Mouse (Mus musculus): ENCODE results near the gene Lypd6b. TPM values are rescaled to one million over a fixed set of nuclear protein-coding genes. Genes with fewer than 3 reads are reported as not detected.

The Lypd6b gene
- polyA plus RNA-seq, 1 experiment from 2014 or later, result 7.9 TPM

DNA sequence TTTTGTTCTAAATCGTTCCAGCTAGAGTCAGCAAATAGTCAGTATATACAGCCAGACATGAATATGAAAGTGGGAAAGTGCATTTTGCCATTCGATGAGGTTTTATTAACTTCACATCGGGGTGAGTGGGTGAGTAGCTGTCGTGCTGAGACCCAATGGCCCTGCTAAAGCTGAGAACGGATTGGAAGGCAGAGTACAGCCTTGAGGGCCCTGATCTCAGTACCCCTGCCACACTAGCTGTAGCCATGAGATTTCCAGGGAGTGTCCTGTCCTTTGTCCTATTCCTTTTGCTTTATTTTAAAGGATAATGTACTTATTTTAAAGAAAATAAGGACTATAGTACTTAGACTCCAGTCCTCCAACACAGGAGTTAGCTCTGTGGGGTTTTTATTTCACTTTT lies 69.1 kb downstream of the Lypd6b start:
- H3K27me3 ChIP-seq (replicated peaks; ENCODE audit: control insufficient read depth, insufficient read depth, low read length), result no peaks in the 10 kb centered on the region
- 66% methylated on average over 5 of the region's 5 CpGs for WGBS
- no peak for DNase-seq (ENCODE audit: low spot score)
- no peak overlapping the region for H3K4me3 ChIP-seq (ENCODE audit: low read depth, low read length)
- H3K27ac ChIP-seq (replicated peaks; ENCODE audit: low read depth, low read length), result no peak overlapping the region
- H3K4me1 ChIP-seq (ENCODE audit: control insufficient read depth, insufficient read depth, low read length), result no peaks in the 10 kb centered on the region
- H3K9me3 ChIP-seq (ENCODE audit: control insufficient read depth, low read length), result no peaks in the 10 kb centered on the region
- no peak overlapping the region for H3K9ac ChIP-seq (ENCODE audit: low read depth, low read length)
- no peaks in the 10 kb centered on the region for H3K36me3 ChIP-seq (ENCODE audit: control insufficient read depth, insufficient read depth, low read length)
- H3K4me2 ChIP-seq (ENCODE audit: low read depth, low read length), result no peak overlapping the region
- no peak for ATAC-seq (ENCODE audit: low read depth)

DNA sequence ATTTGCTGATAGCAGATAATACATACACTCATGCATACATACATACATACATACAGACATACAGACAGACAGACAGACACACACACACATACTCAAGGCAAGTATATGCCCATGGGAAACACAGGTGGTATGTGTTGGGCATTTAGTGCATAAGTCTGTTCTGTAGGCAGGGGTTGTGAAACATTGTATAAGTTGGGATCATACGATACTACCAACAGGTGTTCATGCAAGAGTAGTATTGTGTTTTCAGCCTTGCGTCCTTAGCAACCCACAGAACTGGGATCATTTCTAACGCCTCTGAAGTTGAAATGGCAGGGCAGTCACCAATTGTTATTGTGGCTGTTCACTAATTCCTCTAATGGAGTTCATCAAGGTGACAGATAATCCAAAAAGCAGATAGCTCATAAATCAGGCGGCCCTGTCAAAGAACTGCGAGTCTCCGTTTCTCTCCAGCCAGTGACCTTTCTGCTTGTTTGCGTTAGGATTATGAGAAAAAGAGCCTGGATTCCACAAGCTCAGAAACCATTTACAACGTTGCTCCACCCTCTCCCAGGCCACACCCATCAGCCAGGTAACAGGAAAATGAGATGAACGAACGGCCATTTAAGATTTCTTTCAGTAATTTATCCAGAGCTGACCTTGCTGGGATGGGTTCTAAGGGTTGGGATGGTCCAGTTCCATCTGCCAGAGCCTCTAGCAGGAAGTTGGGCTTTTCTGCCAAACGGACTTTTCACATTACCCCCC lies 72.9 kb downstream of the Lypd6b start:
- Histone ChIP-seq H3K27ac (replicated peaks; ENCODE audit: low read depth, low read length) (no peak overlapping the region), H3K4me3 (ENCODE audit: low read depth, low read length) (no peak overlapping the region), H3K9ac (ENCODE audit: low read depth, low read length) (no peak overlapping the region), H3K4me1 (ENCODE audit: control insufficient read depth, insufficient read depth, low read length) (no peaks in the 10 kb centered on the region), H3K27me3 (replicated peaks; ENCODE audit: control insufficient read depth, insufficient read depth, low read length) (no peaks in the 10 kb centered on the region), H3K36me3 (ENCODE audit: control insufficient read depth, insufficient read depth, low read length) (no peaks in the 10 kb centered on the region), H3K9me3 (ENCODE audit: control insufficient read depth, low read length) (no peaks in the 10 kb centered on the region), H3K4me2 (ENCODE audit: low read depth, low read length) (no peak overlapping the region)
- WGBS, result 43% methylated on average over 11 of the region's 11 CpGs
- DNase-seq (ENCODE audit: low spot score) (peak; percentile 55), ATAC-seq (ENCODE audit: low read depth) (peak; percentile 62)

DNA sequence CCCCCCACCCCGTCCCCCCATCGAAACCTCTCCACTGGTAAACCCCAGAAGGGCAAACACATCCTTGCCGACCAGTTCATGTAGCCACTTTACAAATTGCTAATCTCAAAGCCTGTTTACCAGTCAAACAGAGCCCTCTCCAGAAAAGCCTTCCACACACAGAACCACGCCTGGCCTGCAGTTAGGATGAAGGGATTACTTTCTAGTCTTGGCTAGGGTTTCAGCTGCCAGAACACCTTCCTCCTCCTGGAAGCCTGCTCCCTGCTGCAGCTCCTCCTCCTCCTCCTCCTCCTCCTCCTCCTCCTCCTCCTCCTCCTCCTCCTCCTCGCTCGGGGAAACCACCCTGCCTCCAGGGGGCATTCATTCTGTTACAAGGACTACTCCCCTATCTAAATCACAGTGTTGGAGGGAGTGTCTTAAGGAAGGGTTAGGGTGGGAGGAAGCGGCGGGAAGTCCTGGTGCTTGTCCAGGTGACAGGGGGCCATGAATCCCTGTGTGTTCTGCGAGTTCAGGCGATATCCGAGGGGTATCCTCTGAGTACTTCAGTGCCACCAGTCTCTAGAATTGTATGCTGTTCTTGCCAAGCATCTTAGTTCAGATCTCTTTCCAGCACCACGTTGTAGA lies 73.6 kb downstream of the Lypd6b start:
- H3K4me3 ChIP-seq (ENCODE audit: low read depth, low read length), result no peak overlapping the region
- H3K36me3 ChIP-seq (ENCODE audit: control insufficient read depth, insufficient read depth, low read length), result no peaks in the 10 kb centered on the region
- H3K9ac ChIP-seq (ENCODE audit: low read depth, low read length), result no peak overlapping the region
- no peaks in the 10 kb centered on the region for H3K4me1 ChIP-seq (ENCODE audit: control insufficient read depth, insufficient read depth, low read length)
- 24% methylated on average over 10 of the region's 12 CpGs for WGBS
- H3K27me3 ChIP-seq (replicated peaks; ENCODE audit: control insufficient read depth, insufficient read depth, low read length), result no peaks in the 10 kb centered on the region
- ATAC-seq (ENCODE audit: low read depth), result no peak; the same call in 1 of the 2 replicates
- DNase-seq (ENCODE audit: low spot score), result peak; percentile 28
- H3K4me2 ChIP-seq (ENCODE audit: low read depth, low read length), result no peak overlapping the region
- no peaks in the 10 kb centered on the region for H3K9me3 ChIP-seq (ENCODE audit: control insufficient read depth, low read length)
- no peak overlapping the region for H3K27ac ChIP-seq (replicated peaks; ENCODE audit: low read depth, low read length)

DNA sequence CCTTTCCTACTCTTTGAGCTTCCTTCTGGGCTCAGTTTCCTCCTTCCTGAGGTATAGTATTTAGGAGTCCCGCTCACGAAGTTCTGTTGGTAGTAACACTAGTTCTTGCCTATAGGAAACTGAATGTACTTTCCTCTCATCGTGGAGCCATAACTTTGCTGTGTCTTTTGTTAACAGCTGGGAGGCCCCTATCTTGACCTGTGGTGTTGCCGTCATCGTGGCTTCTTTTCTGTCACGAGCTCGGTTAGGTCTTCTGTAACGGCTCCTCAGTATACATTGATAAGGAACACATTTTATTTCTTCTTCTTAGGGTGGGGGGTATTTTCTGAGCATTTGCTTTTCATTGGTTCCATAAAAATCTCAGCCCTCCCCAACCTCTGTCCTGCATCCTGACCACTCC lies 74.2 kb downstream of the Lypd6b start:
- H3K4me1 ChIP-seq (ENCODE audit: control insufficient read depth, insufficient read depth, low read length), result no peaks in the 10 kb centered on the region
- H3K27ac ChIP-seq (replicated peaks; ENCODE audit: low read depth, low read length), result no peak overlapping the region
- no peak overlapping the region for H3K9ac ChIP-seq (ENCODE audit: low read depth, low read length)
- no peaks in the 10 kb centered on the region for H3K9me3 ChIP-seq (ENCODE audit: control insufficient read depth, low read length)
- no peak overlapping the region for H3K4me3 ChIP-seq (ENCODE audit: low read depth, low read length)
- ATAC-seq (ENCODE audit: low read depth) (no peak), DNase-seq (ENCODE audit: low spot score) (no peak)
- H3K4me2 ChIP-seq (ENCODE audit: low read depth, low read length), result no peak overlapping the region
- 67% methylated on average over 8 of the region's 8 CpGs for WGBS
- no peaks in the 10 kb centered on the region for H3K36me3 ChIP-seq (ENCODE audit: control insufficient read depth, insufficient read depth, low read length)
- H3K27me3 ChIP-seq (replicated peaks; ENCODE audit: control insufficient read depth, insufficient read depth, low read length), result no peaks in the 10 kb centered on the region

DNA sequence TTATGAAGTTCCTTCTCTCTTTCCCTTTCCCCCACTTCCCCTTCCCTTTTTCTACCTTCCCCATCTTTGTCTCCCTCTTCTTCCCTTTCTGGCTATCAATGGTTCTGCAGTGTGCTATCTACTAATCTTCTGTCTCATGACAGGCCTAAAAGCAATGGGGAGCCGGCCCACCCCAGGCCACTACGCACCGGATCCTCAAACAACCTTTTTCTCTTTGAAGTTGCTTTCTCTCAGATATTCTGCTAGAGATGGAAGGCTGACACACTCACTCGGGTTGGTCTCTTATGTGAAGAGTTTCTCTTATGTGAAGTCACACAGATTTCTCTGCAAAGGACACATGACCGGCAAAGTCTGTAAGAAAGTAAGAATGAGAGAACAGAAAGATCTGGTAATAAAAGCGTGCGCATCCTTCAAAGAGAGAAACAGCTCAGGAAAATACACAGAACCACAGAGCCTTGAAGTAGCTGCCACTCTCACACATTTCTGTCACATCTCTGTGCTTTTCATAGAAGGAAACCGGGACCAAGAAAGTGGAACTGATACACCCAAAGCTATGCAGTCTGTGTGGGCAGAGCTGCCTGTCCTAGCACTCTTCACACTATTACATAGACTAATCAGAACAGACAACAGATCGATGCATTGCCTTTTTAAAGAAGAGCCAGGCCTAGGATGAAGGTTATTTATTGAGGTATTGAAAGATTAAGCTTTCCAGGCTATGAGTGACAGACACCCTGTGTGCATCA lies 80.8 kb downstream of the Lypd6b start:
- no peaks in the 10 kb centered on the region for H3K36me3 ChIP-seq (ENCODE audit: control insufficient read depth, insufficient read depth, low read length)
- WGBS, result 90% methylated on average over 9 of the region's 9 CpGs
- no peaks in the 10 kb centered on the region for H3K9me3 ChIP-seq (ENCODE audit: control insufficient read depth, low read length)
- no peak overlapping the region for H3K4me2 ChIP-seq (ENCODE audit: low read depth, low read length)
- H3K27ac ChIP-seq (replicated peaks; ENCODE audit: low read depth, low read length), result no peak overlapping the region
- no peaks in the 10 kb centered on the region for H3K4me1 ChIP-seq (ENCODE audit: control insufficient read depth, insufficient read depth, low read length)
- DNase-seq (ENCODE audit: low spot score), result no peak
- no peaks in the 10 kb centered on the region for H3K27me3 ChIP-seq (replicated peaks; ENCODE audit: control insufficient read depth, insufficient read depth, low read length)
- no peak overlapping the region for H3K4me3 ChIP-seq (ENCODE audit: low read depth, low read length)
- no peak overlapping the region for H3K9ac ChIP-seq (ENCODE audit: low read depth, low read length)
- ATAC-seq (ENCODE audit: low read depth), result no peak

DNA sequence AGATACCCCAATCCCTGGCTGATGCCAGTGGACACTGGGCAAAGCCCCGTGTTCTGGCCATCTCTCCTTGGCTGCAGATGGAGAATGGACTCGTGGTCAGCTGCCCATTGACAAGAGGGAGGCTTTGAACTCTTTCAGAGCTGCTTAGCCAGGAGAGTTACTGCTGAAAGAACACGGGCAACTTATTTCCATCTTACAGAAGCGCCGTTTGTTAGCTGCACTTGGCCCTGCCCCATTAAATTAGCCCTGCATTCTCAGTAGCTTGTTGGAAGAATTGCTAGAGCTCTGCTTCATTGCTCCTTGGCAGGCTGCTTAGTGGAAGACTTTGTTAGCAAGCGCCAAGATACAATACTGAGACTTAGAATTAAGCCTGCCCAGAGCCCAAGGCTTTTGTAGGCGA lies 81.6 kb downstream of the Lypd6b start:
- Histone ChIP-seq H3K27me3 (replicated peaks; ENCODE audit: control insufficient read depth, insufficient read depth, low read length) (no peaks in the 10 kb centered on the region), H3K4me3 (ENCODE audit: low read depth, low read length) (no peak overlapping the region), H3K9ac (ENCODE audit: low read depth, low read length) (no peak overlapping the region), H3K9me3 (ENCODE audit: control insufficient read depth, low read length) (no peaks in the 10 kb centered on the region), H3K27ac (replicated peaks; ENCODE audit: low read depth, low read length) (no peak overlapping the region), H3K36me3 (ENCODE audit: control insufficient read depth, insufficient read depth, low read length) (no peaks in the 10 kb centered on the region), H3K4me2 (ENCODE audit: low read depth, low read length) (no peak overlapping the region), H3K4me1 (ENCODE audit: control insufficient read depth, insufficient read depth, low read length) (no peaks in the 10 kb centered on the region)
- ATAC-seq (ENCODE audit: low read depth) (no peak), DNase-seq (ENCODE audit: low spot score) (peak; percentile 38)
- 84% methylated on average over 7 of the region's 7 CpGs for WGBS

DNA sequence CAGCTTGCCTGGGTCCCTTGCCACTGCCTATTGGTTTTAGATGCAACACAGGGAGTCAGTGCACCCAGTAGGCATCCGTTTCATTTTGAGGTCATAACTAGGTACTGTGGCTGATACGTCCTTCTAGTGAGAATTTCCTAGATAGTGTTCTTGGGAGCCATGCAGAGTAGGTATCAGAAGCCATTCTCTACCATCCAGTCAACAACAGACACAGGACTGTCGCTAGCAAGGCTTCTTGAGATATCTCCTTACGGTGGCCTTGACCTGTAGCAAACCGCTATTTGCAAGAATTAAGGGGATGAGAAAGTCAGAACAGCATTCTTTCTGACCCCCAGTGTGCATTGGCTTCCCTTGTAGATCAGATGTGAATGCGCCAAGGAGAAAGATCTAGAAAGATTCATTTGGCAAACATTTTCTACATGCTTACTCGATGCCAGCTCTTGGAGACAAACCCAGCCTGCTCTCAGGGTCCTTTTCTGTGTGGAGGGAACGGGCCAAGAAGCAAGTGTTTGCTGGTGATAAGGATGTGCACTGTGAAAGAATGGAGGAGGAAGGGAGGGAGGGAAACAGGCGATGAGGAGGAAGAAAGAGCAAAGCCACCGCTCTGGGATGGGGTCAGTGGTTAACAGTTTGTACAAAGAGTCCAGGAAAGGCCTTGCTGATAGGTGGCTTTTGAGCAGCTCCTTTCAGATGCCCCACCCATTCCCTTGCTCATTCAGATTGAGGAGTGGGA lies 82.5 kb downstream of the Lypd6b start:
- ATAC-seq (ENCODE audit: low read depth) (no peak), DNase-seq (ENCODE audit: low spot score) (no peak)
- Histone ChIP-seq H3K4me2 (ENCODE audit: low read depth, low read length) (no peak overlapping the region), H3K4me1 (ENCODE audit: control insufficient read depth, insufficient read depth, low read length) (no peaks in the 10 kb centered on the region), H3K9ac (ENCODE audit: low read depth, low read length) (no peak overlapping the region), H3K36me3 (ENCODE audit: control insufficient read depth, insufficient read depth, low read length) (no peaks in the 10 kb centered on the region), H3K27ac (replicated peaks; ENCODE audit: low read depth, low read length) (no peak overlapping the region), H3K27me3 (replicated peaks; ENCODE audit: control insufficient read depth, insufficient read depth, low read length) (no peaks in the 10 kb centered on the region), H3K4me3 (ENCODE audit: low read depth, low read length) (no peak overlapping the region), H3K9me3 (ENCODE audit: control insufficient read depth, low read length) (no peaks in the 10 kb centered on the region)
- WGBS, result 84% methylated on average over 10 of the region's 10 CpGs

DNA sequence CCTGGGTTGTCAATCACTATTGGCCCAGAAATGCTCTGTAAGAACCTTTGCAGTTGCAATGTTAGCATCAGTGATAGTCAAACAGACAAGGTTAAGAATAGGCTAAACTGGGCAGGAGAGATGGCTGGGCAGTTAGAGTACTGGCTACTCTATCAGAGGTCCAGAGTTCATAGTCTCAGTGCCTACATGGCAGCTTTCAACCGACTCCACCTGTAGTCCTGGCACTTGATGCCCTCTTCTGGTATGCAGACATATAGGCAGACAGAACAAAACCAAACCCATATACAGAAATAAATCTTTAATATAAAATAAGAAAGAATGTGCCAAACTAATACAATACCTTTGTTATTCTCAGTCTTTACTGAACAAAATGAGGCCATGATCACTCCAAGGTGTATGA lies 83.5 kb downstream of the Lypd6b start:
- no peak overlapping the region for H3K4me3 ChIP-seq (ENCODE audit: low read depth, low read length)
- H3K4me1 ChIP-seq (ENCODE audit: control insufficient read depth, insufficient read depth, low read length), result no peaks in the 10 kb centered on the region
- WGBS, result 71% methylated on average over 1 of the region's 1 CpGs
- no peak overlapping the region for H3K4me2 ChIP-seq (ENCODE audit: low read depth, low read length)
- no peaks in the 10 kb centered on the region for H3K9me3 ChIP-seq (ENCODE audit: control insufficient read depth, low read length)
- ATAC-seq (ENCODE audit: low read depth), result no peak
- no peak overlapping the region for H3K9ac ChIP-seq (ENCODE audit: low read depth, low read length)
- no peaks in the 10 kb centered on the region for H3K36me3 ChIP-seq (ENCODE audit: control insufficient read depth, insufficient read depth, low read length)
- H3K27me3 ChIP-seq (replicated peaks; ENCODE audit: control insufficient read depth, insufficient read depth, low read length), result no peaks in the 10 kb centered on the region
- DNase-seq (ENCODE audit: low spot score), result no peak
- H3K27ac ChIP-seq (replicated peaks; ENCODE audit: low read depth, low read length), result no peak overlapping the region
